Mouse (Mus musculus): ENCODE results near the gene Dnajc27. TPM values are rescaled to one million over a fixed set of nuclear protein-coding genes. Genes with fewer than 3 reads are reported as not detected.

Gene Dnajc27
- polyA plus RNA-seq, 1 experiment from 2014 or later: 8.2 TPM

Other genes starting within 250 kb of the Dnajc27 start
- 3.1 and 4.0 TPM in 2 replicates for gene Pomc, start 127.6 kb upstream of the Dnajc27 start, polyA plus RNA-seq (2016; fragmentation: Nextera tagmentation; extraction: Ambion mirVana)
- 9.9 and 16.0 TPM in 2 replicates for gene Efr3b, start 43.7 kb upstream of the Dnajc27 start, polyA plus RNA-seq (2016; fragmentation: Nextera tagmentation; extraction: Ambion mirVana)
- gene Adcy3, start 50.5 kb downstream of the Dnajc27 start, polyA plus RNA-seq (2016; fragmentation: Nextera tagmentation; extraction: Ambion mirVana): 5.7 and 6.8 TPM in 2 replicates
- 6.9 and 8.2 TPM in 2 replicates for gene Ptrhd1, start 151.4 kb downstream of the Dnajc27 start, polyA plus RNA-seq (2016; fragmentation: Nextera tagmentation; extraction: Ambion mirVana)
- gene Cenpo, start 151.7 kb downstream of the Dnajc27 start, polyA plus RNA-seq (2016; fragmentation: Nextera tagmentation; extraction: Ambion mirVana): 10.9 and 14.5 TPM in 2 replicates